Mouse (Mus musculus) frontal cortex, postnatal 14 days (tissue): ENCODE data around the gene Capn7.

Source experiments
- DNase-seq, 2 experiments: peaks; one replicate each; pipeline ENCODE4 v3.0.0; 2022; ENCODE audit warnings: low spot score in 2 of 2

The Capn7 gene

DNA sequence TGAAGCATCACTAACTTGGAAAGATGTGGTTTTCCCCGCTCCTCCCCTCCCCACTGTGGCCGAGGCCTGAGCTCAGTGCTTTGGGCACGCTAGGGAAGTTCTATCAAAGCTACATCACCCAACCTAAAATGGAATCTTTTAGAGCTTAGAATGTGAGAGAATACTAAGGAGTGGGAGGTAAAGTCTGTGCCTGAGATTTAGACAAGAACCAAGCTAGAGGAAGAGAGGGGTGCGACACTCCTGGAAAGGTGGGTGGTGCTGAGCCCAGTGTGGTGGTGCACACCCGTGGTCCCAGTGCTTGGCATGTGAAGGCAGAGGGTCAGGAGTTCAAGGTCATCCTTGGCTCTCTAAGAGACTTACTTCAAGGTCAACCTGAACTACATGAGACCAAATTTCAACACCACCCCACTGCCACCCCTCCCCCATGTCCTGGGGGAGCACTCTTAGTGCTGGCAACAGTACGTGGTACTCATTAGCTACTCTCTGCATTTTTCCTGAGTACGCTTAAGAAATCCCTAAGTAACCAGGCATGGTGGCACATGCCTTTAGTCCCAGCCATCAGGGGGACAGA is 59.3 kb downstream of the Capn7 start:
- no peak for DNase-seq

DNA sequence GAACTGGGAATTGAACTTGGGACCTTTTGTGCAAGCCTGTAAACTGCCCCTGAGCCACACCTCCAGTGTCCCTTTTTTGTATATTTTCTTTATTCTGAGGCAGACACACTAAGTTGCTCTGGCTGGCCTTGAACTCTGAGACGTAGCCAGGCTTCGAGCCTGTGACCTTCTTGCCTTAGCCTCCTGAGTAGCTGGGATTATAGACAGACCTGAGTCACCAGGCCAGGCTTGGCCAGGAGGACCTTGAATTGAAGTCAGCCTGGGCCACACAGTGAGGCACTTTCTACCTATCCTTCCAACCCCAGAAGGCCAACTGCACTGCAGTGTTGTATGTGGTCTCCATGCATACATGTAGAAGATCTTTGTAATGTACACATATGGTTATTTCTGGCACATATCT is 60.0 kb downstream of the Capn7 start:
- no peak for DNase-seq

GRCm38 (mm10) chr14:31397353-31397752 is 60.9 kb downstream of the Capn7 start:
- no peak for DNase-seq

DNA sequence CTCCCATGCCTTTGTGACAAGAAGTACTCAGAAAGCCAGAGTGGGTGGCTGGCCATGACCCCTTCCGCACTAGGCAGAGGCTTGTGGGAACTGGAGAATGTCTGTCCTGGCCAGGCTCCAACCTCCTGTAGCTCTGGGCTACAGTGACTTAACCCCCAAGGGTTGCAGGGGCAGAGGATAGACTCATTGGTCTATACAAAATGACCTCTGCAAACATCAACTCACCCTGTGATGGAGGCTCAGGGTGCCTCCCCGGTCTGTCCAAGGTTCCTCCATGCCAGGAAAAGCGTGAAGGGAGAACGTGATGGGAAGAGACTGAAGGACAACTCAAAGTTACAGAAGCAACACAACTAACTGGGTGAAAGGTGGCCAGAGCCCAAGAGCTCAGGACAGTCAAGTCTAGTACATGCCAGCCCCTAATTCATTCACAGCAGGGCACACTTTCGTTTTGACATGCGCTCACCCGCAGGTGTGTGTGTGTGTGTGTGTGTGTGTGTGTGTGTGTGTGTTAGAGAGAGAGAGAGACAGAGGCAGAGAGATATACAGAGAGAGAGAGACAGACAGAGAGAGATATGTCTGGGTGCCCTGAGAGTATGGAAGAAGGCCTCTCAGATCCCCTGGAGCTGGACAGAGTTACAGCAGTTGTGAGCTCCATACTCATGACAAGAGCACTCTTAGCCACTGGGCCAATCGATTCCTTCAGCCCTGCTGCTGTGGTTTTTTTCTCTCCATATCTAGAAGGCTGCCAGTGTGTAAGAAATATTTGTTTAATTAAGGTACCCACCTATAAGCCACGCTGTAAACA is 61.6 kb downstream of the Capn7 start:
- no peak for DNase-seq

- DNase-seq, result no peak
Measured at GRCm38 (mm10) chr14:31398819-31399218, 62.4 kb downstream of the Capn7 start.

GRCm38 (mm10) chr14:31399271-31399670 is 62.8 kb downstream of the Capn7 start:
- DNase-seq, result no peak

- DNase-seq, result no peak
Measured at GRCm38 (mm10) chr14:31400246-31400645, 63.8 kb downstream of the Capn7 start.

- no peak for DNase-seq
Measured at GRCm38 (mm10) chr14:31400896-31401295, 64.5 kb downstream of the Capn7 start.

GRCm38 (mm10) chr14:31401918-31402427 is 65.5 kb downstream of the Capn7 start:
- no peak for DNase-seq

GRCm38 (mm10) chr14:31402693-31403092 is 66.3 kb downstream of the Capn7 start:
- no peak for DNase-seq

DNA sequence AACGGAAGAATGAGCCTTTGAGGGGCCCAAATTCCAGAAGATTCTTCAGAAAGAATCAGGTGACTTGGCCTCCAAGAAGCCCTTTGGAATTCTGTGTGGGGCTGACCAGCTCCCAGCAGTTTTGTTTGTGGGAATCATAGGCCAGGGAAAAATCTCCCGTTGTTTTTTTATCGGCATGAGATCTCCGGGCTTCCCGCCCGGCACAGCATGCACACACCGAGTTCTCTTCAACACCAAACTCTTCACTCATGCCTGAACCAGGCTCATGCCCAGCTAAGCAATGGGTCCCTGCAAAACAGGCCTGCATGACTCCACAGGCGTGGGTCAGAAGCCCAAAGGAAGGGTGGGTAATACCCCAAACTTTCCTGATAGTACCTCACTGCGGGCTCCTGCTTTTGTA is 67.1 kb downstream of the Capn7 start:
- DNase-seq, result no peak

GRCm38 (mm10) chr14:31403995-31404394 is 67.6 kb downstream of the Capn7 start:
- no peak for DNase-seq

- DNase-seq, result no peak
Measured at GRCm38 (mm10) chr14:31404663-31405062, 68.2 kb downstream of the Capn7 start.

DNA sequence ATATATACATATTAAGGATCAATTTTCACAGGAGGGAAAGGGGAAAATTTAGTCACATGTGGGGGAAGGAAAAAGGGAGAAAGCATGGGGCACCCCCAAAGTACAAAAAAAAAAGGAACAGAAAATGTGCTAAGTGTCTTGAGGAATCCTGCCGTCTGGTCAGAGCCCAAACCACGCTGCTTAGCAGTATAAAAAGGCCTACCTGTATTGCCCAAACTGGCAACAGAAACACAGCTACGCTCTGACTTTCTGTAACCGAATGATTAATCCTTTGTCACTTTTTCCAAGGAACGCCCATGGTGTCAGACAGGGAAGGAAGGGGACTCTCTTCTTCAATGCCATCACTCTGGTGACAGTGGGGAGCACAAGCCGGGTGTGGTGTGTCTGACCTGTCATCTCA is 69.2 kb downstream of the Capn7 start:
- DNase-seq, result no peak

- DNase-seq, result no peak
Measured at GRCm38 (mm10) chr14:31406154-31406810, 69.8 kb downstream of the Capn7 start.

DNA sequence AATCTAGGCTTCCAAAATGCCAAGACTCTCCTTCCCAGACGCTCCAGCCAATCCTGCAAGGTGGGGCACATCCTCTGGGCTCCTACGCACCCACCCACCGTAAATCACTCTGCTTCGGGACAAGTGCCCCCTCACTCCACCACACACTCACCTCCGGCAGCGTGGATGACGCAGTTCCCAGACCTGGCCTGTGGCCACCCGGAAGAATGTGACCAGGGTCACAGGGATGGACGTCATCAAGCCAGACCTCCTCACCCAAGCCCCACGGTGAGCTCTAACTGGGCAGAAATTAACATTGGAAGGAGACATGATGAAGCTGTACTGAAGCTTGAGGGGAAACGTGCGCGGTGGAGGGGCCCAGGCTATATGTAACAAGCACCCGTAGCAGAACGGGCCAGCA is 70.8 kb downstream of the Capn7 start:
- no peak for DNase-seq

GRCm38 (mm10) chr14:31407911-31408604 is 71.6 kb downstream of the Capn7 start:
- no peak for DNase-seq

DNA sequence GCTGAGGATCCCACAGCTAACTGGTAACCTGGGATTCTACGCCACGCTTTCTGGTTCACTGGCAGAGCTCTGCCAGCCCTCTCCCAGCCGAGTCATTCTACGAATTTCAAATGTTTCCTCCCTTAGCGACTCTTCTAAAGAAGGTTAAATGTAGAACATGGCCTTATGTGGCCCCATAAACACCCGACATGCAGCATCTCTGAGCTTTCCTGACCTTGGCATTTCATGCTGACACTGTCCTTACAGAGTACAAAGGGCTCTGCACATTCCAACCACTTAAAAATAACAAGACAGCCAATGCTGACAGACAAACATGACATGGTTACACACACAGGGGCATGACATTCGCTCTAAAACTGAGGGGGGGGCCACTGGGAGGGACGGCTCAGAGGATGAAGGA is 72.2 kb downstream of the Capn7 start:
- no peak for DNase-seq

DNA sequence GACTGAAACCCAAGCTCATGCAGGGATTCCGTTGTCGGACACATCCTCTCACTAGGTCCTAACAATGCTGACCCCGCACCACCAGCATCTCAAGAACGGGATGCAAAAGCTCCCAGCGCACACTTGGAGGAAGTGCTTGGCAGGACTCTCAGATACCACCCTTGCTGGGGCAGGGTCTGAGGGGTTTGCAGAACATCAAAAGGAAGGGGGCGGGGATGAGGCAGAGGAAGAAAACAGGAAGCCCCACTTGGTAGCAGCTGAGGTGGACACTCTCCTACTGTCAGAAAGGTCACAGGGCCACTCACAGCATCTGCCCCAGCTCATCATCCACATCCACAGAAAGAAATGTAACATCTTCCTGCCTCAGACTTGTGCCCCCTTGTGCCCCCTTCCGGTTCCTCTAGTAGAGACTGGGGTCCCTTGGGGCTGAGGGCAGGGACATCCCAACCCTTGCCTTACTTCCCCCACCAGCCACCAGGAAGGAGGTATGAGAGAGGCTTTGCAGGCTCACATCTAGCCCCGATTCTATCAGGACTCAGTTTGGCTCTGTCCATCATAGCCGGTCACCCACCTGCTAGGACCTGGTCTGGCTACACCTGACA is 73.8 kb downstream of the Capn7 start:
- DNase-seq, result no peak

GRCm38 (mm10) chr14:31410737-31411136 is 74.3 kb downstream of the Capn7 start:
- DNase-seq, result no peak

DNA sequence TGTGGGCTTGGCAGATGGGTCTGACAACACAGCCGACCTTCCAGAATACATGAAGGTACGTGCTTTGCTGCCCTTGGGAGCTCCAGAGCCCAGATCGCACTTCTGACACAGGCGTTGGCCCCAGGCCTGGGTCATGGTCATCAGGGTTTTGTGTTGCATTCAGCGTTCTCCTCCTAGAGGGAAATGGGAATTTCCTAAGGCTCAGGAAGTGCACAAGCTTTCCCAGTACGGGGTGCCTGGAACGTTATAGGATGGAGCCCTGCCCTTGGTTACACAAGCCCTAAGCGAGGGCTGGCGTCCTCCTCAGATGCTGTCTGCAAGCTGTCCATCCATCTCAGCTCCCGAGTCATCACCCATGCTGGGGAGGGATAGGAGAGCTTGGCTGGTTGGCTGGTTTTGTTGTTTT is 76.2 kb downstream of the Capn7 start:
- DNase-seq, result no peak
